Mouse (Mus musculus) layer of hippocampus, postnatal 36 days (tissue): Measurements from ENCODE around the gene Prima1. TPM values are rescaled to one million over a fixed set of nuclear protein-coding genes. Genes with fewer than 3 reads are reported as not detected.

ENCODE experiments used
- DNase-seq, 2 experiments: peaks; one replicate each; pipeline ENCODE4 v3.0.0; 2022
- total RNA-seq, 2 experiments: library from RNA; stranded (reverse); gene quantifications; 2 replicates each; pipeline ENCODE4 v1.2.3; 2021

Gene Prima1
- 1 to 10 TPM; 3.9 to 4.0 TPM for total RNA-seq

- DNase-seq = peak; percentile 30 to 51
These were observed at the start of gene Prima1 for GRCm38 (mm10) chr12:103242083-103242581. TSS of gene Prima1 (minus strand) at chr12:103242150.

GRCm38 (mm10) chr12:103287276-103287675, 45.3 kb upstream of the Prima1 start:
- DNase-seq = no peak

GRCm38 (mm10) chr12:103283411-103283810, 41.5 kb upstream of the Prima1 start:
- DNase-seq = no peak

DNA sequence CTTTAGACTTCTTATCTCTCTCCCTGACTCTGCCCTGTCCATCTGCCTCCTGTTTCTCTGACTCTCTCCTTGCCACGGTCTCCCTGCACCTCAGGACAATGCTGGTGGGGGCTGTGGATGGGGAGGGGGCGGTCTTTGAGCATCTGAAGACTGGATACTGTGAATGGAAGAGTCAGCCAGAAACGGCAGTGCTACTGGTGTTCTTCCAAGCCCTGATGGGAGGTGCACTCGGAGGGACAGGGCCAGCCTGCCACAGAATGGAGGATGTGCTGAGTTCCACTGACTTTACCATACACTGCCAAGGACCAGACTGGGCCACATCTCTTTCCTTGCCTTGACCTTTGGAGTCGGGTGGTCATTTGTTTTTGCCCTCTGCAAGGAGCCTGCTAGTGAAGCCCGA, 41.0 kb upstream of the Prima1 start:
- no peak for DNase-seq

DNA sequence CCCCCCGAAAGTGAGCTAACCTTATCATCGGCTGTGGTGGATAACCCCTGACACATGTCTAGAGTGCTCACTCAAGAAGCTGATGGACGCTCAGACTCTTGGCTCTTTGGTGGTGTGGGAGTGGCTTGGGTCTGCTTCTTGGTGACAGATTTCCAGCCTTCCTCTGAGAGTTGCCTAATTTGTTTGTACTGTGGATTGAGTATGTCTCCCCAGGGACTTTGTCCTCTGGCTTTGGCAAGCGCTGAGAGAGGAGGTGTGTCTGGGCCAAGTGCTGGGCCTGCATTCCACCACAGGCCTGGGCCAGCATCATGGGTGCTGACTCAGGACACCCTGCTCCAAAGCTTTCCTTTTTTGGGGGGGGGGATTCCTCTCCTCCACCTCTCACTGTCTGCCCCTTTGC, 40.0 kb upstream of the Prima1 start:
- DNase-seq = no peak

GRCm38 (mm10) chr12:103281491-103281890, 39.5 kb upstream of the Prima1 start:
- no peak for DNase-seq

DNA sequence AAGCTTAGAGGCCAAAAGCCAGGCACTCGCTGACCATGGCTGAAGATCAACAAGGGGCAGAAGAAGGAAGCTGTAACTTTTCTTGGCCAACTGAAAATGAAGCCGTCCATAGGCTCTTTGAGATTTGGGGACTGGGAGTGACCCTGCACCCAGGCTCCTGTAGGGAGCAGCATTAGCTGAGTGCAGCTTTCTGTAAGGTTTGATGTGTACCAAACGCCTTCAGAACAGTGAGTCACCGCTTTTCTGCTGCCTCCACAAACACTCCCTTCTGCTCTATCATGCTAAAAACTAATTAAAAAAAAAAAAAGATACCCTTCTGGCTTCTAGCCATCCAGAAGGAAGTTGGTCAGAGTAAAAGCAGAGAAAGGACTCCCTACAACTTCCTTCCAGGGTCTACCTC, 34.5 kb upstream of the Prima1 start:
- peak; percentile 18 to 29 for DNase-seq

GRCm38 (mm10) chr12:103273732-103274131, 31.8 kb upstream of the Prima1 start:
- no peak for DNase-seq

GRCm38 (mm10) chr12:103273051-103273450, 31.1 kb upstream of the Prima1 start:
- DNase-seq = no peak

GRCm38 (mm10) chr12:103272176-103272575, 30.2 kb upstream of the Prima1 start:
- no peak for DNase-seq

GRCm38 (mm10) chr12:103266605-103267004, 24.7 kb upstream of the Prima1 start:
- no peak for DNase-seq

DNA sequence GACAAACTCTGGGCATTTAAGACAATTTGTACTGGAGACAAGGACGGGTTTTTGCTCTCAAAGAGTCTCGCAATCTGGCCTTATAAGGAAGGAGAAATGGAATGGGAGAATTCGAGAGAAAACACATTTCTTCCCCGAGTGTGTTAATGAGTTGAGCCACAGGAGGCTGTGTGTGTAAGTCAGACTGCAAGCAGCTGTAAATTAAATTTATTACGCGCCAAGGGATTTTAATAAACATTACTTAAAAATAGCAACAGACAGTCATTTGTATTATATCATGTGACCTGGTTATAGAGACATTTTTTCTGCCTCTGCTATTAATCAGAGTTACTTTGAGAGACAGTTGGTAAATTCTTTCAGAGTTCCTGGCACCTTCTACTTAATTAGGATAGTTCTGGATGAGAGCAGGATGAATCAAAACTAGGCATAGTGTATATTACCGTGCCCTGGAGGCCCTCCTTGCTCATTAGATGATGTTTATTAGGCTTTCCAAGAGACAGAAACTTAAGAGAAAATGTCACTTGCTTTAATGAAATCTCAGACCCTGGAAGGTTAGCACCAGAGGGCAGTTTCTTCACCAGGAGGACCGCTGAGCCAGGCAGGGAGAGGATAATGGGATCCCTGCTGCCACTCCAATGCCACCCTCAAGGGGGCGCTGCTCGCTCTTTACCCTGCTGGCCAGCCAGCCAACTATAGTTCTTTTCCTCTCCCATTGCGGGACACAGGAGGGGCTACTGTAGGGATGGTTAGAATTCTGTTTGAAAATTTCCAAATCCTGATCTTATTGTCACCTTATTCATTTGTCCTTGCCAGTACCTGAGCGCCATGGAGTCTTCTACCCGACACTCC, 20.3 kb upstream of the Prima1 start:
- peak in 1 of 2 experiments; percentile 9 for DNase-seq

- no peak for DNase-seq
These were observed 11.0 kb upstream of the Prima1 start for GRCm38 (mm10) chr12:103252901-103253434.

DNA sequence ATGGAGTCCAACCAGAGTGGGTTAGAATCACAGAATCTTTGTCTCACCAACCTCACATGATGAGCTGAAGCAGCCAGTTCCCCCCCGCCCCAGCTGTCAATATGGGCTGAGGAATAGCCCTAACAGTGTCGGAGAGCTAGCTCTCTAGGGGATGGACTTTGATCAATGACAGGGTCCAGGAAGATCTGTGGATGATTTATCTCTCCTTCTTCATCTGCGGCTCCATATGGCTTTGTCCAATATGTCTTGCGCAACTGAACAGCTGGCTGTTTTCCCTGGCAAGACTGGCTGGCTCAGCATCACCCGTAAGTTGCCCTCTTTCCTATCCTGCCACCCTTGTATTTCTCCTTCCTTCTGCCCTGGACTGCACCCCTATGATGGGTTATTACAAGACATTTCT, 9.2 kb upstream of the Prima1 start:
- no peak for DNase-seq

GRCm38 (mm10) chr12:103250333-103250732, 8.4 kb upstream of the Prima1 start:
- DNase-seq = no peak

GRCm38 (mm10) chr12:103243041-103243440, 1.1 kb upstream of the Prima1 start:
- no peak for DNase-seq

GRCm38 (mm10) chr12:103242591-103243025, 658 bp upstream of the Prima1 start:
- DNase-seq = peak; percentile 48 to 60

GRCm38 (mm10) chr12:103241311-103242082, 453 bp downstream of the Prima1 start:
- DNase-seq = no peak

GRCm38 (mm10) chr12:103238924-103239460, 3.0 kb downstream of the Prima1 start:
- no peak for DNase-seq

DNA sequence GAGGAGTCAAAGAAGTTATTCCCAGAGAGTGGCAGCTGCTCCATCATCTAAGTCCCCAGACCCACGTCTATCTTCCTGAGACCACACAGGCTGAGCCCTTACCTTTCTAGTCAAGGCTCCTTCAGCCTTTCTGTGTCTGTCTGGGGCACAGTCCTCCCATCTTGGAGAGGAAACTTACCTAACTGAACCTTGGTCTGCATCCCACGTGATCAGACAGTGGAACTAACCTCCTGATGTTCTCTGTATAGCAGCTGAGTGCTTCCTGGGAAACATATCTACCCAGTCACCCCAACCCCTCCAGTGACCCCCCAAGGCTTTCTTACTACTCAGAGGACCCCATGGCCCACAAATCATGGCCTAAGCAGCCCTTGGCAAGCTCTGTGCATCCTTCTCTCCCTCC, 6.1 kb downstream of the Prima1 start:
- DNase-seq = no peak

GRCm38 (mm10) chr12:103235251-103235650, 6.7 kb downstream of the Prima1 start:
- no peak for DNase-seq

GRCm38 (mm10) chr12:103229058-103229457, 12.9 kb downstream of the Prima1 start:
- DNase-seq = no peak

- no peak for DNase-seq
These were observed 15.8 kb downstream of the Prima1 start for GRCm38 (mm10) chr12:103226121-103226520.
